ENCODE assay signal across 25 mouse cellular contexts in the genomic region with DNA sequence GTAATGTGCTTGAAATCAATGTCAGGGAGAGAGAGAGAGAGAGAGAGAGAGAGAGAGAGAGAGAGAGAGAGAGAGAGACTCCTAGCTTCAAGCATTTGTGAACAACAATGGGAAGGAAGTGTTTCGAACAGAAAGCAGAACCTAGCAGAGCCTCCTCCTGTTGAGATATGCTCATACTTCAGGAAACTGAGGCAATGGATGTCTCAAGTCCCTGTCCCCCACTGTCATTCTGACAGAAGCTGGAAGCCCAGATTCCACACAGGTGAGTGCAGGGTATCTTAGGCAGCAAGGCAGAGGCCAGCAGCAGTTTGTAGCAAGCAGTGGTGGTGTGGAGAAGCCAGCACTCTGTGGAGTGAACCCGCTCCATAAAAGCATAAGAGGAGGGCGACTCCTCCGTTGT. TPM values are rescaled to one million over a fixed set of nuclear protein-coding genes. Genes with fewer than 3 reads are reported as not detected.
"Had no signal": no experiment of that assay in that cellular context is flagged by ENCODE, and none has a peak within 500 bp of the region (broad histone marks: within the 10 kb centered on the region; RNA-seq: fewer than 3 reads in every experiment).

No protein-coding gene starts in this region.

- H3K27ac ChIP-seq: gastrocnemius, adult 2 months; heart, embryonic 10.5 days; hindbrain, embryonic 10.5 days; hindbrain, embryonic 12.5 days; hindbrain, embryonic 14.5 days; intestine, embryonic 15.5 days; layer of hippocampus, adult 2 months; left cerebral cortex, adult 2 months; limb, embryonic 10.5 days; limb, embryonic 12.5 days had no signal

- ATAC-seq: hindbrain, embryonic 16.5 days; inflammation-experienced regulatory T-cells, adult 6 months; intestine, embryonic 15.5 days; intestine, postnatal 0 days had no signal

- DNase-seq: gastrocnemius, adult 2 months; gastrocnemius, postnatal 10 days; gastrocnemius, postnatal 25 days; heart, postnatal 10 days; heart, postnatal 4 days; kidney, adult 18-20 months; kidney, adult 8-10 months; kidney, postnatal 10 days; kidney, postnatal 25 days; kidney, postnatal 4 days; liver had no signal

- H3K4me3 ChIP-seq: gastrocnemius, adult 2 months; heart, embryonic 10.5 days; heart, embryonic 12.5 days; hindbrain, embryonic 10.5 days; hindbrain, embryonic 12.5 days; intestine, embryonic 15.5 days; layer of hippocampus, adult 2 months; left cerebral cortex, adult 2 months; limb, embryonic 10.5 days; limb, embryonic 12.5 days had no signal

- H3K27me3 ChIP-seq: heart, embryonic 12.5 days; hindbrain, embryonic 12.5 days; intestine, embryonic 15.5 days; limb, embryonic 12.5 days had no signal

- H3K9ac ChIP-seq: heart, embryonic 12.5 days; hindbrain, embryonic 12.5 days; hindbrain, embryonic 14.5 days; intestine, embryonic 15.5 days; limb, embryonic 12.5 days had no signal

- H3K36me3 ChIP-seq: heart, embryonic 10.5 days; heart, embryonic 12.5 days; hindbrain, embryonic 10.5 days; hindbrain, embryonic 12.5 days; intestine, embryonic 15.5 days; limb, embryonic 10.5 days; limb, embryonic 12.5 days had no signal

- H3K9me3 ChIP-seq: heart, embryonic 10.5 days; heart, embryonic 12.5 days; hindbrain, embryonic 10.5 days; hindbrain, embryonic 12.5 days; intestine, embryonic 15.5 days; limb, embryonic 10.5 days; limb, embryonic 12.5 days had no signal

- H3K4me2 ChIP-seq: heart, embryonic 12.5 days; hindbrain, embryonic 12.5 days; hindbrain, embryonic 14.5 days; intestine, embryonic 15.5 days; limb, embryonic 12.5 days had no signal

- H3K4me1 ChIP-seq: heart, embryonic 10.5 days; heart, embryonic 12.5 days; intestine, embryonic 15.5 days; limb, embryonic 12.5 days had no signal

RNA-seq across cellular contexts. Expression of gene Myo16, which starts 14.6 kb away (rescaled TPM):
- total RNA-seq: granulocyte monocyte progenitor cell, adult 5-6 weeks had no signal
- polyA plus RNA-seq: inflammation-experienced regulatory T-cells, adult 6 months; intestine, postnatal 0 days had no signal
